Mouse (Mus musculus) heart, postnatal 36 days (tissue): ENCODE data around the gene Fam208a. TPM values are rescaled to one million over a fixed set of nuclear protein-coding genes. Genes with fewer than 3 reads are reported as not detected.

Experiments
- DNase-seq, 2 experiments: peaks; one replicate each; pipeline ENCODE4 v3.0.0; 2021 to 2022
- intact Hi-C: fragments of 180-260 bp; cut with DNase I; formaldehyde crosslinking; loops from one replicate; pipeline ENCODE4 v1.15.1; 2025
- total RNA-seq, 2 experiments: library from RNA; stranded (reverse); gene quantifications; 2 replicates each; pipeline ENCODE4 v1.2.3; 2021

Fam208a gene
- total RNA-seq, result 10 to 100 TPM; 11.2 to 11.4 TPM

- DNase-seq, result peak; percentile 95 to 96
- intact Hi-C loops, result loop anchor here (10.0 kb wide), 2 partner anchors 384 to 454 kb away; partner anchors contain the start of gene Appl1
These were observed at the start of gene Fam208a for GRCm38 (mm10) chr14:27428573-27428972. Fam208a (plus strand) TSS chr14:27428834.

GRCm38 (mm10) chr14:27379404-27379803 lies 49.2 kb upstream of the Fam208a start:
- intact Hi-C loops, result no loop called here
- DNase-seq, result peak in 1 of 2 experiments; percentile 55

DNA sequence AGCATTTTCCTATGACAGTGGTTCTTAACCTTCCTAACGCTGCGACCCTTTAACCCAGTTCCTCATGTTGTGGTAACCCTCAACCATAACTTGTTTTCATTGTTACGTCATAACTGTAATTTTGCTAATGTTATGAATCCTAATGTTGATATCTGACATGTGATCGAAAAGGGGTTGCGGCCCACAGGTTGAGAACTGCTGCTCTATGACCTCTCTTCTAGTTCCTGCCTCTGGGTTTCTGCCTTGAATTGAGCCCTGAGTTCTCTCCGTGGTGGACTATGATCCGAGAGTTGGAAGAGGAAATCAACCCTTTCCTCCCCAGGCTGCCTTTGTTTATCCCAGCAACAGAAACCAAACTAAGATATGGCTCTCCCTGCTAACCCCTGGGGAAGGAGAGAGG lies 47.2 kb upstream of the Fam208a start:
- intact Hi-C loops, result no loop called here
- DNase-seq, result no peak

DNA sequence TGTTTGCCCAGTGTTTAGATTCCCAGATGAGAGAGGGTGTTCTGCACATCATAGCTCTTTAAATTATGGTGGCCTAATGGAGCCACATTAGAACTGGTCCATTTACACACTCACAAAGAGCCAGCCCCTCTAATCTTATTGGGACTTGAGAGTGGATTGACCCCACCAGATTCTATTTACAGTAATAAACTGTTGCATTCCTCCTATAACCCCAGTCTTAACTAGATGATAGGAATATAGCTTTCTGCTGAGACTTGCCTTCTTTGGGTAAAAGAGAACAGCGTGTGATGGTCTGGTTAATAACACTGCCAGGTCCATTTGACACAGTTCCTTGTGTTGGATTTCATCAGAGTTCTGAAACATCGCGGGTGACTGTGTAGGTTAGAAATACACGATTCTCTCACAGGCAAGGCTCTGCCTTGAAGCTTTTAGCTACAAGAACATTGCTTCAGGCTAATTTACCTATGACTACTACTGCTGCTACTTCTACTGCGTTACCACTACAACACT lies 45.3 kb upstream of the Fam208a start:
- DNase-seq, result no peak
- intact Hi-C loops, result no loop called here

DNA sequence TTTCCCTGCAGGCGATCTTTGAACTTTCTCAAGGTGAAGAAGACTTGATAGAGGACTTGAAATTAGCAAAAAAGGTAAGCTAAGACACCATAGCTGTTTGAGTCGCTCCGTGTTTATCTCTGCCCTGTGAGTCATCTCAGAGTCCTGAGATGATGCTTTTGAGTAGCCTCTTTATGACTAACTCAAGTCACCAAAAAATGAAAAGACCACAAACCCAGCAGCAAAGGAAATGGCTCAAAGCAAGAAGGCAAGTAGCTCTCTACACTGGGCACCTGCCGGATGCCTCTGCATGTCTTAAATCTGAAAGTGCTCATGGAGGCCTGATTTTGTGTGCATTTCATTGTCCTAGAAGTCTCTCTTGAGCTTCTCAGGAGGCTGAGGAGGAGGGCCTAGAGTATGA lies 44.5 kb upstream of the Fam208a start:
- DNase-seq, result no peak
- intact Hi-C loops, result no loop called here

- intact Hi-C loops, result loop anchor here (1.0 kb wide), 1 partner anchor 21 kb away; no protein-coding TSS in a partner anchor
- no peak for DNase-seq
These were observed 40.0 kb upstream of the Fam208a start for GRCm38 (mm10) chr14:27388616-27389015.

GRCm38 (mm10) chr14:27389722-27390121 lies 38.9 kb upstream of the Fam208a start:
- intact Hi-C loops, result loop anchor here (1.0 to 5.0 kb wide), 2 partner anchors 22 to 37 kb away; no protein-coding TSS in a partner anchor
- DNase-seq, result no peak

DNA sequence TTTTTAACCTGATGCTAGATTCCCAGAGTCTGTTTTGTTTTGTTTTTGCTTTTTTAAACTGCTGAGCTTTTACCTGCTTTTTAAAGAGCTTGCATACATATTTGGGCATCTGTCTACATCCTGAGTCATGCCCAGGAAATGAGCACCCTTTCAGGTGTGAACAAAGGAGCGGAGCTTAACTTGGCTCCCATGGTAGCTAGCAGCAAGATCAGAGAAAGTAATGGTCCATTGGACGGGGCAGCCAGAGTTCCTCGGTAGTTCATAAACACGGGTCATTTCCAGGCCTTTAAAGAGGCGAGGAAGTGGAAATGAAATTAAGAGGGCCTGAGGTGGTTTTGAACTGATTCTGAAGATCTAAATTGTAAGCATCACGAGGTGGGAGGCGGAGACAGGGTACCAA lies 38.0 kb upstream of the Fam208a start:
- intact Hi-C loops, result loop anchor here (5.0 kb wide), 1 partner anchor 38 kb away; no protein-coding TSS in a partner anchor
- DNase-seq, result no peak

GRCm38 (mm10) chr14:27391776-27392308 lies 36.8 kb upstream of the Fam208a start:
- intact Hi-C loops, result loop anchor here (5.0 kb wide), 1 partner anchor 40 kb away; no protein-coding TSS in a partner anchor
- DNase-seq, result no peak

DNA sequence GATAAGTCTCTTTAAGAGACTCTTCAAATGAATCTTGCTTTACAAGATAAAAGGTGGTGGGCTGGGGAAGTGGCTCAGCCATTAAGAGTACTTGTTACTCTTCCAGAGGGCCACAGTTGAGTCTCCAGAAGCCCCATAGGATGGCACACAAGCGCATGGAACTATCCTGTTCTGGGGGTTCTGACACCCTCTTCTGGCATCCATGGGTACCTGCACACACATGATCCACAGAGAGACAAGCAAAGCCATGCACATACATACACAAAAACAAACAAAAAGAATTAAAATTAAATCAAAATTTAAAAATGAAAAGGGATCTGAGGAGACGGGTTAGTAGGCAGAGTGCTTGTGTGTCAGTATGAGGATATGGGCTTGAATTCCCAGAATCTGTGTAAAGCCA lies 36.0 kb upstream of the Fam208a start:
- no peak for DNase-seq
- intact Hi-C loops, result loop anchor here (5.0 kb wide), 1 partner anchor 40 kb away; no protein-coding TSS in a partner anchor

- no peak for DNase-seq
These were observed 34.8 kb upstream of the Fam208a start for GRCm38 (mm10) chr14:27393806-27394205.

GRCm38 (mm10) chr14:27396424-27396823 lies 32.2 kb upstream of the Fam208a start:
- no peak for DNase-seq
- intact Hi-C loops, result no loop called here

More at GRCm38 (mm10) chr14:27393806-27394205, 34.8 kb upstream of the Fam208a start:
- intact Hi-C loops, result loop anchor here (5.0 kb wide), 1 partner anchor 42 kb away; no protein-coding TSS in a partner anchor

DNA sequence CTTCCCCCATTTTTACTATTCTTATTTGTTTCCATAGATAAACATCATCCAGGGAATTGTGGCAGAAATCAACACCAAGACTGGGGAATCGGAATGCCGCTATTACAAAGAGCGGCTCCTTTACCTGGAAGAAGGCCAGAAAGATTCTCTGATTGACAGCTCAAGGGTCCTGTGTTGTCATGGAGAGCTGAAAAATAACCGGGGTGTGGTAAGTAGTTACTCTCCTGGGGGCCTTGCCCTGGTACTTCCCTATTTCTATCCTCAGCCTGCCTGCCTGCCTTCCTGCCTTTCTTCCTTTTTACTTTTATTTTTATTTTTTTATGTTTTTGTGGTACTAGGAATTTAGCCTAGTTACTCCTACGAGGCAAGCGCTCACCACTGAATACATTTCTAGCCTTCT lies 31.1 kb upstream of the Fam208a start:
- intact Hi-C loops, result no loop called here
- DNase-seq, result no peak

DNA sequence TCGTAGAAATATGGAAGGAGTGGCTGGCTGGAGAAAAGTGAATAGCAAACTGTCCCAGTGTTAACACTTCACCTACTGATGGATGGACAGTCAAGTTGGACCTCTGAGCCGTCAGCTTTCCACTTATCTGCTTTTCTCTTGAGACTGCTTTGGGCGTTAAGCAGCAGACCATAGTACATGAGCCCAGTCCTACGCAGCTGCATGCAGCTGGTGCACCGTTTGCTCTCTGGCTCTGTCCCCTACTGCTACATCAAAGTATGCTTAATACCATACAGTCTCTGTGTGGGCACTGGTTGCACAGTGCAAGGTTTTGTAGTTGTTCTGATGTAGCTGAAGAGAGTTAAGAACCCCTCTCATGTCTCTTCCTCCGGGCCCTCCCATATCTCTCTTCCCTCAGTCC lies 28.1 kb upstream of the Fam208a start:
- no peak for DNase-seq
- intact Hi-C loops, result no loop called here

DNA sequence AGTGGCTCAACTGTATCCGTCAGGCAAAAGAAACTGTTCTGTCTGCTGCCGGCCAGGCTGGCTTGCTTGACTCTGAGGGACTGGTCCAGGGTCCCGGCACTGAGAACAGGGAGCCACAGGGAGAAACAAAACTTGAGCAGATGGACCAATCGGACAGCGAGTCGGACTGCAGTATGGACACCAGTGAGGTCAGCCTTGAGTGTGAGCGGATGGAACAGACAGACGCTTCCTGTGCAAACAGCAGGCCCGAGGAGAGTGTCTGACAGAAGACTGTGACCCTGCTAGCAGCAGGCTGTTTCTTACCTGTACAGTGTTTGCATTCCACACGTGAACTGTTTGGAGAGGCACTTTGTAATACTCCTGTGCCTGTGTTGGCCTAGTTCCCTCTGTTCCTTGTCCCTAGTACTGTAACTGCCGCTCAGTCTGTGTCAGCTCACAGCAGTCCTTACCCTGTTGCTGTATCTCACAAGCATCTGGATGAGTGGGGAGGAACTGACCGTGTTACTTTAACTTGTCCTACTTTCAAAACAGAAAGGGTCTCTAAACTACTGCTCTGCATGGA lies 26.8 kb upstream of the Fam208a start:
- intact Hi-C loops, result no loop called here

GRCm38 (mm10) chr14:27402332-27403250 lies 26.0 kb upstream of the Fam208a start:
- peak in 1 of 2 experiments; percentile 29 for DNase-seq
- intact Hi-C loops, result no loop called here

More for the DNA sequence above, 26.8 kb upstream of the Fam208a start:
- DNase-seq, result no peak

- no peak for DNase-seq
- intact Hi-C loops, result loop anchor here (5.0 kb wide), 1 partner anchor 113 kb away; no protein-coding TSS in a partner anchor
These were observed 23.2 kb upstream of the Fam208a start for GRCm38 (mm10) chr14:27405452-27405851.

DNA sequence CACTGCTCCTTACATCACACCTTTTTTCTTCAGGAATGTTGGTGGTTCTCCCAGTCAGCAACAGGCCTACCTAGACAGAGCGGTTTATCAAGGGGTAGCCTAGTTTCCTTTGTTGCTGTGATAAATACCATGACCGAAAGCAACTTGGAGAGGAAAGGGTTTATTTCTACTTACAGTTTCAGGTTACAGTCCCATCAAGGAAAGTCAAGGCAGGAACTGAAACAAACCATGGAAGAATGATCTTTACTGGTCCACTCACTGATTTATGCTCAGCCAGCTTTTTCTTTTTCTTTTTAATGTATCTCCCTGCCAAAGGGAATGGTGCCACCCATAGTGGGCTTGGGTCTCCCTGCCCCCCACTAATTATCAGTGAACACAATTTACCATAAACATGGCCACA lies 22.7 kb upstream of the Fam208a start:
- intact Hi-C loops, result loop anchor here (5.0 kb wide), 1 partner anchor 114 kb away; no protein-coding TSS in a partner anchor
- no peak for DNase-seq

DNA sequence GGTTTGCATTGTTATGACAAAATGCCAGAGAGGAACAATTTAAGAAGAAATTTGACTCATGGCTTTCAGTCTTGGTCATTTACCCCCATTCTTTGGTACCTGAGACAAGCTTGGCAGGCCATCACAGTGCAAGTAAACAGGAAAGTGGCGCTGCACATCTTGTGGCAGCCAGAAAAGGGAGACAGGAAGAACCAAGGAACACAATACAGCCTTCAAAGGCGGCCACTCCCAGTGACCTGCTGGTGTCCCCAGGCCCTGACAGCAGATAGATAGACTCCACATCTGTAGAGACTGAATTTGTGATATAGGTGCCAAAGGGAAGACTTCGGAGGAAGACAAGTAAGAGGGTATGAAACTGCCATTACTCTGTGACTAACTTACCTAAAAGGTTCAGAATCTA lies 20.4 kb upstream of the Fam208a start:
- DNase-seq, result no peak
- intact Hi-C loops, result loop anchor here (5.0 kb wide), 1 partner anchor 116 kb away; no protein-coding TSS in a partner anchor

DNA sequence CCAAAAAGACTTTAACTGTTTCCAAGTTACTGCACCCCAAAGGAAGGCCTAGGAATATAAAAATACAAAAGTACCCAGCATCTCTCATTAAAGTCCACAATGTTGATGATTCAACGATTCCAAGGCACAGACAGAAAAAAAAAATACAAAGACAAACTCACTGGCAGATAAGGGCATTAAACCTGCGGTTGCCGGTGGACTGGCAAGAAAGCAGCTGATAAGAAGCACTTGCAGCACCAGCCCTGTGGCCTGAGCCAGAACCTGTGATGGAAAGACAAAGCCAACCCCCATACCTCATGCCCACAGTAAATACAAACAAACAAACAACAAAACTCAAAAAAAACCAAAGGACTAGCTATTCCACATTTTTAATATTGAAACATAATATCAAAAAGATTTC lies 19.0 kb upstream of the Fam208a start:
- intact Hi-C loops, result loop anchor here (5.0 kb wide), 1 partner anchor 117 kb away; no protein-coding TSS in a partner anchor
- DNase-seq, result no peak

DNA sequence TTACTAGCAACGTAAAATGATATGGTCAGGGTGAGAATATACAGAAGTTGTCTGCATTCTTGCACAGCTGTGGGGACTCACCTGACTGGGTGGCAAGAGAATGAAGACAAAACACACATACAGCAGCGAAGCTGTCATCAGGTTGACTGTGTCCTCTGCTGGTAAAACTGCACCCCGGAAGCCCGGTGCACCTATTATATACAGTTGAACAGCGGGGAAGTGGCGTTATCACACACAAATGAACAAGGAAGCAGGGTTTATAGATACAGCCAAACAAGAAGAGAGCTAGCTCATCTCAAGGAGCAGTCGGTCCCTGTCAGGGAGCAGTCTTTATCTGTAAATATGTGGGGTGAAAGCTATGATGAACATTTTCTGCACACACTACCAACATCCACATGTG lies 17.1 kb upstream of the Fam208a start:
- intact Hi-C loops, result no loop called here
- no peak for DNase-seq
